Mouse (Mus musculus) embryonic fibroblast, embryonic 13.5 days (primary cell): ENCODE measurements around the gene Ifi206.

Experiments
- CTCF ChIP-seq: IDR thresholded peaks from 2 replicates; pipeline ENCODE4 v1.5.1; 2011; ENCODE audit warnings: mild to moderate bottlenecking, control low read depth, low read length, moderate library complexity, borderline replicate concordance; ENCODE audit not compliant: insufficient read depth
- POLR2A ChIP-seq: IDR thresholded peaks from 2 replicates; pipeline ENCODE4 v1.6.1; 2011; ENCODE audit warnings: low read depth, mild to moderate bottlenecking, control low read depth, low read length, moderate library complexity

DNA sequence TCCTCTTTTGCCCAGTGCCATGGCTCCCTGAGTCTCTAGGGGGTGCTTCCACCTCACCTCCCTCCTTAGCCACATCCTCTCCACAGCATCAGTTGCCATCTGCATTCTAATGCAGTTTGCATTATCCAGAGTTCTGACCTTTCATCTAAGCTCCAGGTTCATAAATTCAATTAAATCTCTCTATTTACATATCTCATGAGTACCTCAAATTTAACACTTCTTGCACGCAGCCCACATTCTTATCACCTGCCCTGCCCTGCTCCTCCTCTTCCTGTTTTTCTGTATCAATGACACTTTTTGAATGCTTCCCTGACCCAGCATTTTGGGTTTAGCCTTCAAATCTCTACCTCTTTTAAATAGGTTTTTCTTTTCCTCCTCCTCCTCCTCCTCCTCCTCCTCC is 50.2 kb downstream of the Ifi206 start:
- no peak for TF ChIP-seq CTCF
- TF ChIP-seq POLR2A, result no peak
